Mouse (Mus musculus) limb, embryonic 15.5 days (tissue): ENCODE results near the gene Tmem143. TPM values are rescaled to one million over a fixed set of nuclear protein-coding genes. Genes with fewer than 3 reads are reported as not detected.
"Not testable (repeated sequence)": the region's sequence is repeated elsewhere in the genome, so short reads cannot be mapped to it uniquely, and the experiment has no call there.

Source experiments
- ATAC-seq: fragments of 200-750 bp; cut with Nextera tagmentation; 2 replicates; pipeline ENCODE4 v1.8.0; 2017; ENCODE audit warnings: low read depth, moderate TSS enrichment; ENCODE audit not compliant: insufficient number of reproducible peaks, low FRiP score, low TSS enrichment
- H3K27ac ChIP-seq: fragments of 300-500 bp; sonication (generic); 2 replicates; pipeline ENCODE4 v1.5.1; 2015; ENCODE audit warnings: moderate library complexity, mild to moderate bottlenecking, inconsistent platforms
- H3K27me3 ChIP-seq: fragments of 300-500 bp; sonication (generic); 2 replicates; pipeline ENCODE4 v1.6.1; 2015; ENCODE audit warnings: inconsistent platforms
- H3K36me3 ChIP-seq: fragments of 300-500 bp; sonication (generic); 2 replicates; pipeline ENCODE4 v1.6.1; 2015; ENCODE audit warnings: inconsistent platforms
- H3K4me1 ChIP-seq: fragments of 300-500 bp; sonication (generic); 2 replicates; pipeline ENCODE4 v1.6.1; 2015; ENCODE audit warnings: inconsistent platforms
- H3K4me2 ChIP-seq: fragments of 300-500 bp; sonication (generic); 2 replicates; pipeline ENCODE4 v1.6.1; 2015; ENCODE audit warnings: mild to moderate bottlenecking, inconsistent platforms
- H3K4me3 ChIP-seq: fragments of 300-500 bp; sonication (generic); 2 replicates; pipeline ENCODE4 v1.5.1; 2015; ENCODE audit warnings: mild to moderate bottlenecking, inconsistent platforms
- H3K9ac ChIP-seq: fragments of 300-500 bp; sonication (generic); 2 replicates; pipeline ENCODE4 v1.6.1; 2015; ENCODE audit warnings: inconsistent platforms
- H3K9me3 ChIP-seq: fragments of 300-500 bp; sonication (generic); 2 replicates; pipeline ENCODE4 v1.6.1; 2016; ENCODE audit warnings: inconsistent platforms
- WGBS: fragments of 180-500 bp; shearing (Covaris S2); methylation state at CpG from one replicate; pipeline ENCODE4 v1.1.7; 2015; 5-methylcytosine and 5-hydroxymethylcytosine counted together
- polyA plus RNA-seq: library from polyadenylated mRNA; unstranded; fragments of >200 nt; fragmentation: Nextera tagmentation; extraction: Ambion mirVana; gene quantifications from 2 replicates; pipeline ENCODE4 v1.2.1, GENCODE M21; 2015

The Tmem143 gene
- polyA plus RNA-seq, 1 experiment from 2014 or later = 4.4 TPM

DNA sequence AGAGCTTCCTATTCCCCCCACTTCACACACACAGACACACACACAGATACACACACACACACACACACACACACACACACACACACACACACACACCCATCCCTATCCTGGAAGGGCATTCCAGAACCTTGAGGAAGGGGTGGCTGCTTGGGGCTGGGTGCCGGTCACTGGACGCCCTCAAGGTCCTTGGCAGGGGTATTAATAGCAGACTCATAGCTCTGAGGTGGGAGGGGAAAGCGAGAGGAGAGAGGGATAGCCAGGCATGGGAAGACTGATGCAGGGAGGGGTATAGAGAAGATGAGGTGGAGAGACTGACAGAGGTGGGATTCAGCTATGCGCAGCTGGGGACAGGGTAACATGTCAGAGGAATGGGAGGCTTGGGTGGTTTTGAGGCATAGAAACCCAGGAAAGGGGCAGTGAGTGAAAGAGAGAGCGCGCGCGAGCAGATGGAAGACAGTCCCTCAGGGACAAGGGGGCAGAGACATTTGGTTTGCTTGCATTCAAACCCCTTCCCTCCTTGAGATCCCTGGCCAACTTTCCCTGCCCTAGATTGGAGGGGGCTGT, 27.6 kb upstream of the Tmem143 start:
- Histone ChIP-seq H3K9me3 (no peaks in the 10 kb centered on the region), H3K4me1 (peaks cover 53% of the 10 kb centered on the region), H3K36me3 (peaks cover 1% of the 10 kb centered on the region), H3K9ac (peak overlapping the region; percentile 14; the same call in 1 of the 2 replicates), H3K27ac (no peak overlapping the region), H3K4me3 (peak overlapping the region; percentile 34), H3K4me2 (peak overlapping the region; percentile 60), H3K27me3 (peaks cover 46% of the 10 kb centered on the region)
- WGBS = 12% methylated on average over 8 of the region's 8 CpGs
- no peak for ATAC-seq

- no peak for ATAC-seq
- peak overlapping the region; percentile 34 for H3K4me3 ChIP-seq
- no peaks in the 10 kb centered on the region for H3K9me3 ChIP-seq
- peak overlapping the region; percentile 60 for H3K4me2 ChIP-seq
- no peak overlapping the region for H3K27ac ChIP-seq
- peaks cover 59% of the 10 kb centered on the region for H3K4me1 ChIP-seq
- peaks cover 7% of the 10 kb centered on the region for H3K36me3 ChIP-seq
- peak overlapping the region; percentile 14; the same call in 1 of the 2 replicates for H3K9ac ChIP-seq
- H3K27me3 ChIP-seq = peaks cover 46% of the 10 kb centered on the region
- 1% methylated on average over 12 of the region's 14 CpGs for WGBS
Measured at GRCm38 (mm10) chr7:45869787-45870186, 27.0 kb upstream of the Tmem143 start.

- peak overlapping the region; percentile 31 for H3K9ac ChIP-seq
- H3K4me2 ChIP-seq = peak overlapping the region; percentile 60
- H3K36me3 ChIP-seq = peaks cover 13% of the 10 kb centered on the region
- no peak overlapping the region for H3K27ac ChIP-seq
- no peak for ATAC-seq
- H3K9me3 ChIP-seq = no peaks in the 10 kb centered on the region
- peak overlapping the region; percentile 34 for H3K4me3 ChIP-seq
- peaks cover 46% of the 10 kb centered on the region for H3K27me3 ChIP-seq
- peaks cover 63% of the 10 kb centered on the region for H3K4me1 ChIP-seq
- 2% methylated on average over 27 of the region's 30 CpGs for WGBS
Measured at GRCm38 (mm10) chr7:45870282-45871058, 26.3 kb upstream of the Tmem143 start.

GRCm38 (mm10) chr7:45872624-45873023, 24.1 kb upstream of the Tmem143 start, which contains the start of gene Kdelr1:
Gene Kdelr1 (plus strand): TSS chr7:45872772.
- Histone ChIP-seq H3K27ac (peak within 1 kb of the TSS; percentile 94), H3K4me3 (peak within 1 kb of the TSS; percentile 83), H3K9me3 (no peaks in the 10 kb centered on the region), H3K4me1 (peaks cover 58% of the 10 kb centered on the region), H3K4me2 (peak within 1 kb of the TSS; percentile 85), H3K9ac (peak within 1 kb of the TSS; percentile 97), H3K36me3 (peaks cover 35% of the 10 kb centered on the region), H3K27me3 (peaks cover 45% of the 10 kb centered on the region)
- peak; percentile 66 for ATAC-seq
- under 1% methylated on average over 18 of the region's 18 CpGs for WGBS

- Histone ChIP-seq H3K9me3 (no peaks in the 10 kb centered on the region), H3K27me3 (peaks cover 38% of the 10 kb centered on the region), H3K4me2 (peak overlapping the region; percentile 85), H3K27ac (peak overlapping the region; percentile 94), H3K9ac (peak overlapping the region; percentile 97), H3K4me1 (peaks cover 51% of the 10 kb centered on the region), H3K4me3 (peak overlapping the region; percentile 83), H3K36me3 (peaks cover 40% of the 10 kb centered on the region)
- WGBS = 1% methylated on average over 28 of the region's 28 CpGs
- peak; percentile 36 for ATAC-seq
Measured at GRCm38 (mm10) chr7:45873061-45873947, 23.4 kb upstream of the Tmem143 start.

GRCm38 (mm10) chr7:45876895-45877294, 19.8 kb upstream of the Tmem143 start:
- no peak for ATAC-seq

DNA sequence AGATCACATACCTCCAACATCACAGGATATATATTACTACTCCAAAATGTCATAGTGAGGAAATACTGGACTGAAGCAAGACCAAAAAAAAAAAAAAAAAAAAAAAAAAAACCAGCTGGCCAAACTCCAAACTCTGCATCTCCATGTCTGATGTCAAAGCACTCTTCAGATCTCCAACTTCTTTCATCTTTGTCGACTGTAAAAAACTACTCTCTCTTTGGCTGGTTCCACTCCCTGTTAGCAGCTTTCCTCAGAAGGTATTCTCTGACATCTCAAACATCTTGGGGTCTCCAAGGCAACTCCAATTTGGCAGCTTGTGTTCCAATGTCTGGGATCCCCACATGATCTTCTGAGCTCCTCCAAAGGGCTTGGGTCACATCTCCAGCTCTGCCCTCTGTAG, 18.5 kb upstream of the Tmem143 start, which contains the start of gene Grin2d:
Grin2d (minus strand) TSS at position 101 of the 400 bp plus-strand sequence.
- not testable (repeated sequence) for ATAC-seq, H3K27ac ChIP-seq, H3K4me2 ChIP-seq, H3K9me3 ChIP-seq, H3K4me3 ChIP-seq, H3K27me3 ChIP-seq, H3K9ac ChIP-seq
- peaks cover 89% of the 10 kb centered on the region for H3K36me3 ChIP-seq
- WGBS = 94% methylated on average over 1 of the region's 1 CpGs
- H3K4me1 ChIP-seq = peaks cover 24% of the 10 kb centered on the region

More at GRCm38 (mm10) chr7:45876895-45877294, 19.8 kb upstream of the Tmem143 start:
- Histone ChIP-seq H3K4me3 (no peak overlapping the region), H3K9me3 (no peaks in the 10 kb centered on the region), H3K36me3 (peaks cover 76% of the 10 kb centered on the region), H3K27ac (no peak overlapping the region), H3K4me2 (no peak overlapping the region), H3K4me1 (peaks cover 24% of the 10 kb centered on the region), H3K9ac (no peak overlapping the region), H3K27me3 (peaks cover 2% of the 10 kb centered on the region; the same call in 1 of the 2 replicates)
- 93% methylated on average over 7 of the region's 7 CpGs for WGBS

DNA sequence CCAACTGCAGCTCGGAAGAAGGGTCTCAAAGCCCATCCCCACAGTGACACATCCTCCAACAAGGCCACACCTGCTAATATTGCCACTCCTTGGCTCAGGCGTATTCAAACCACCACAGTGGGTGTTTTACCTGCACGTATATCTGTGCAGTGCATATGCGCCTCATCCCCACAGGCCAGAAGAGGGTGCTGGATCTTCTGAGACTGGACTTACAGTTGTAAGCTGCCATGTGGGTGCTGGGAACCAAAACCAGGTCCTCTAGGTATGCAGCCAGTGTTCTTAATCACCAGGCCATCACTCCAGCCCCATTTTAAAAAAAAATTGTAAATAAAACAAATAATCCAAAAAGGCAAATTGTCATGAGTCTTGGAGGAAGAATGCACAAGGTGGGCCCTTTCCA, 16.2 kb upstream of the Tmem143 start:
- peaks cover 95% of the 10 kb centered on the region for H3K36me3 ChIP-seq
- WGBS = 93% methylated on average over 4 of the region's 4 CpGs

GRCm38 (mm10) chr7:45881011-45881410, 15.7 kb upstream of the Tmem143 start:
- Histone ChIP-seq H3K9ac (no peak overlapping the region), H3K4me3 (no peak overlapping the region), H3K36me3 (peaks cover 94% of the 10 kb centered on the region), H3K4me1 (0 out of 2 replicates have a peak, but pooled peaks cover under 1% of the 10 kb centered on the region), H3K4me2 (no peak overlapping the region), H3K27ac (no peak overlapping the region), H3K9me3 (no peaks in the 10 kb centered on the region), H3K27me3 (no peaks in the 10 kb centered on the region)
- WGBS = 88% methylated on average over 2 of the region's 2 CpGs
- ATAC-seq = no peak

More for the DNA sequence above, 16.2 kb upstream of the Tmem143 start:
- no peak for ATAC-seq
- 0 out of 2 replicates have a peak, but pooled peaks cover 5% of the 10 kb centered on the region for H3K4me1 ChIP-seq
- H3K27ac ChIP-seq = no peak overlapping the region
- H3K9ac ChIP-seq = no peak overlapping the region
- H3K4me2 ChIP-seq = no peak overlapping the region
- H3K27me3 ChIP-seq = no peaks in the 10 kb centered on the region
- no peaks in the 10 kb centered on the region for H3K9me3 ChIP-seq
- H3K4me3 ChIP-seq = no peak overlapping the region

DNA sequence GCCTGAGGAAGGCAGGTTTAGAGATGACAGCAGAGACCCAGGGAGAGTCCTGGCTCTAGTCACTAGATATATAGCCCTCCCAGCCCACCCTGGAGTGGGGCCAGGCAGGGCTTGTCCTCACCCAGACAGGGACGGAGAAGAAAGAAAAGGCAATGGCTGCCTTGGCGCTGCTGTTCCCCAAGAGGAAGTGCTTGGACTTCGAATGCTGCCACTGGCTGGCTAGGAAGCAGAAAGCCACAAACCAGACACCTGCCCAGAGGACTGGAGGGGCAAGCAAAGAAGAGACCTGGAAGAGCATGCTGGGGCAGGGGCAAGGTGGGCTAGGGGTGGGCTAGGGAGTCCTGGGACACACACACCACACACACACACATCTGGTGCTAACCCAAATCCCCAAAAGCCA, 9.5 kb upstream of the Tmem143 start:
- Histone ChIP-seq H3K9me3 (no peaks in the 10 kb centered on the region), H3K4me2 (no peak overlapping the region), H3K36me3 (peaks cover 34% of the 10 kb centered on the region), H3K27ac (0 out of 2 replicates have a peak overlapping the region, but pooled peaks have one; percentile 27), H3K27me3 (no peaks in the 10 kb centered on the region), H3K4me1 (no peaks in the 10 kb centered on the region; the same call in 1 of the 2 replicates), H3K4me3 (no peak overlapping the region), H3K9ac (no peak overlapping the region)
- no peak for ATAC-seq
- 58% methylated on average over 3 of the region's 3 CpGs for WGBS

DNA sequence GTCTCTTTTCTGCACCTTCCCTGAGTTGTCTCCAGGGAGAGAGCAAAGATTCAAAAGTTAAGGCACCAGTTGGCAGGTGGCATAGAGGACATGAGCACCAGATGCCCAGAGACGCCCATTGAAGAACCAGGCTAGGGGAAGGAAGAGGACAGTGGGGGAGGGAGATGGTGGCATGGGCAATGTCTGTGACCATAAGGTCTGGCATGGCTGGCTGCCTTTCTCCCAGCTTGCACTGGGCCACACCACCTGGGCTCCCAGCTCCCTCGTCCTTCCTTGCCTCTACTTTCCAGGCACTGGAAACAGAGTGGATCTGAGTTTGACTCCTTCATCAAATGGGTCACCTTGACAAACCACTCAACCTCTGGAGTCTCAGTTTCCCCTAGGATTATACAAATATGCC, 4.1 kb upstream of the Tmem143 start:
- Histone ChIP-seq H3K27ac (no peak overlapping the region), H3K9ac (no peak overlapping the region), H3K4me3 (no peak overlapping the region), H3K4me1 (peaks cover 8% of the 10 kb centered on the region; the same call in 1 of the 2 replicates), H3K4me2 (no peak overlapping the region), H3K27me3 (no peaks in the 10 kb centered on the region), H3K9me3 (no peaks in the 10 kb centered on the region), H3K36me3 (no peaks in the 10 kb centered on the region)
- 74% methylated on average over 2 of the region's 2 CpGs for WGBS
- no peak for ATAC-seq
